Mouse (Mus musculus): ENCODE data around the gene Ush2a.

The Ush2a gene

GRCm38 (mm10) chr1:189001815-189002214 lies 740.0 kb downstream of the Ush2a start:
- in situ Hi-C loops (cut with MboI; ENCODE audit: low sequenced_read_pairs) = loop anchor here (25.0 kb wide), 1 partner anchor 935 kb away; no protein-coding TSS in a partner anchor

GRCm38 (mm10) chr1:189004774-189005173 lies 743.0 kb downstream of the Ush2a start:
- in situ Hi-C loops (cut with MboI; ENCODE audit: low sequenced_read_pairs) = loop anchor here (25.0 kb wide), 1 partner anchor 933 kb away; no protein-coding TSS in a partner anchor

- in situ Hi-C loops (cut with MboI; ENCODE audit: low sequenced_read_pairs) = loop anchor here (25.0 kb wide), 1 partner anchor 931 kb away; no protein-coding TSS in a partner anchor
Measured at GRCm38 (mm10) chr1:189006267-189006666, 744.4 kb downstream of the Ush2a start.

GRCm38 (mm10) chr1:189006826-189007225 lies 745.0 kb downstream of the Ush2a start:
- in situ Hi-C loops (cut with MboI; ENCODE audit: low sequenced_read_pairs) = loop anchor here (25.0 kb wide), 1 partner anchor 930 kb away; no protein-coding TSS in a partner anchor

GRCm38 (mm10) chr1:189007239-189007979 lies 745.6 kb downstream of the Ush2a start, which contains the start of gene Kctd3:
Kctd3 (minus strand) TSS chr1:189007841.
- in situ Hi-C loops (cut with MboI; ENCODE audit: low sequenced_read_pairs) = loop anchor here (25.0 kb wide), 1 partner anchor 930 kb away; no protein-coding TSS in a partner anchor

GRCm38 (mm10) chr1:189007980-189008324 lies 746.1 kb downstream of the Ush2a start:
- in situ Hi-C loops (cut with MboI; ENCODE audit: low sequenced_read_pairs) = loop anchor here (25.0 kb wide), 1 partner anchor 929 kb away; no protein-coding TSS in a partner anchor

- in situ Hi-C loops (cut with MboI; ENCODE audit: low sequenced_read_pairs) = loop anchor here (25.0 kb wide), 1 partner anchor 927 kb away; no protein-coding TSS in a partner anchor
Measured at GRCm38 (mm10) chr1:189010671-189011070, 748.8 kb downstream of the Ush2a start.

- in situ Hi-C loops (cut with MboI; ENCODE audit: low sequenced_read_pairs) = loop anchor here (25.0 kb wide), 1 partner anchor 924 kb away; no protein-coding TSS in a partner anchor
Measured at GRCm38 (mm10) chr1:189012846-189013586, 751.2 kb downstream of the Ush2a start.

- in situ Hi-C loops (cut with MboI; ENCODE audit: low sequenced_read_pairs) = loop anchor here (25.0 kb wide), 1 partner anchor 924 kb away; no protein-coding TSS in a partner anchor
Measured at GRCm38 (mm10) chr1:189013587-189013921, 751.7 kb downstream of the Ush2a start.

All from CH12F3 (cell line).